Mouse (Mus musculus): ENCODE results near the gene F3. TPM values are rescaled to one million over a fixed set of nuclear protein-coding genes. Genes with fewer than 3 reads are reported as not detected.

Gene F3
- polyA plus RNA-seq, 1 experiment from 2014 or later = 22.8 TPM

- no peaks in the 10 kb centered on the region for H3K36me3 ChIP-seq (ENCODE audit: insufficient read depth, low read length)
- ATAC-seq (replicated peaks; ENCODE audit: low FRiP score, low read depth) (no peak), DNase-seq (ENCODE audit: low spot score) (no peak)
- no peak for TF ChIP-seq CTCF (IDR thresholded peaks at IDR 0.05; ENCODE audit: low read depth)
- H3K4me3 ChIP-seq (replicated peaks; ENCODE audit: low read depth, low read length) = no peak overlapping the region
- no peaks in the 10 kb centered on the region for H3K27me3 ChIP-seq (ENCODE audit: insufficient read depth, low read length)
- WGBS = 87% methylated on average over 7 of the region's 7 CpGs
- H3K4me1 ChIP-seq (replicated peaks; ENCODE audit: insufficient read depth, low read length) = no peaks in the 10 kb centered on the region
- no peak overlapping the region for H3K9ac ChIP-seq (ENCODE audit: low read depth, low read length)
- no peak overlapping the region for H3K4me2 ChIP-seq (ENCODE audit: low read length)
- no peak overlapping the region for H3K27ac ChIP-seq
- H3K9me3 ChIP-seq (replicated peaks; ENCODE audit: low read length) = no peaks in the 10 kb centered on the region
Measured at GRCm38 (mm10) chr3:121703155-121703879, 20.0 kb upstream of the F3 start.

GRCm38 (mm10) chr3:121703880-121704243 is 19.5 kb upstream of the F3 start:
- 89% methylated on average over 3 of the region's 3 CpGs for WGBS
- Histone ChIP-seq H3K4me2 (ENCODE audit: low read length) (no peak overlapping the region), H3K36me3 (ENCODE audit: insufficient read depth, low read length) (no peaks in the 10 kb centered on the region), H3K4me1 (replicated peaks; ENCODE audit: insufficient read depth, low read length) (no peaks in the 10 kb centered on the region), H3K9me3 (replicated peaks; ENCODE audit: low read length) (no peaks in the 10 kb centered on the region), H3K9ac (ENCODE audit: low read depth, low read length) (no peak overlapping the region), H3K4me3 (replicated peaks; ENCODE audit: low read depth, low read length) (no peak overlapping the region), H3K27ac (no peak overlapping the region), H3K27me3 (ENCODE audit: insufficient read depth, low read length) (no peaks in the 10 kb centered on the region)
- DNase-seq (ENCODE audit: low spot score) (no peak), ATAC-seq (replicated peaks; ENCODE audit: low FRiP score, low read depth) (no peak)
- TF ChIP-seq CTCF (IDR thresholded peaks at IDR 0.05; ENCODE audit: low read depth) = no peak

GRCm38 (mm10) chr3:121706087-121706486 is 17.2 kb upstream of the F3 start:
- 69% methylated on average over 5 of the region's 5 CpGs for WGBS
- no peak for TF ChIP-seq CTCF (IDR thresholded peaks at IDR 0.05; ENCODE audit: low read depth)
- no peak overlapping the region for H3K27ac ChIP-seq

GRCm38 (mm10) chr3:121707106-121707505 is 16.2 kb upstream of the F3 start:
- H3K27ac ChIP-seq = no peak overlapping the region
- TF ChIP-seq CTCF (IDR thresholded peaks at IDR 0.05; ENCODE audit: low read depth) = no peak
- H3K36me3 ChIP-seq (ENCODE audit: insufficient read depth, low read length) = no peaks in the 10 kb centered on the region
- no peaks in the 10 kb centered on the region for H3K4me1 ChIP-seq (replicated peaks; ENCODE audit: insufficient read depth, low read length)
- no peaks in the 10 kb centered on the region for H3K9me3 ChIP-seq (replicated peaks; ENCODE audit: low read length)
- ATAC-seq (replicated peaks; ENCODE audit: low FRiP score, low read depth) (no peak), DNase-seq (ENCODE audit: low spot score) (no peak)
- no peak overlapping the region for H3K4me3 ChIP-seq (replicated peaks; ENCODE audit: low read depth, low read length)
- H3K27me3 ChIP-seq (ENCODE audit: insufficient read depth, low read length) = no peaks in the 10 kb centered on the region
- H3K4me2 ChIP-seq (ENCODE audit: low read length) = no peak overlapping the region
- WGBS = 78% methylated on average over 4 of the region's 4 CpGs
- H3K9ac ChIP-seq (ENCODE audit: low read depth, low read length) = no peak overlapping the region

More at GRCm38 (mm10) chr3:121706087-121706486, 17.2 kb upstream of the F3 start:
- H3K9me3 ChIP-seq (replicated peaks; ENCODE audit: low read length) = no peaks in the 10 kb centered on the region
- DNase-seq (ENCODE audit: low spot score) (no peak), ATAC-seq (replicated peaks; ENCODE audit: low FRiP score, low read depth) (no peak)
- H3K9ac ChIP-seq (ENCODE audit: low read depth, low read length) = no peak overlapping the region
- H3K4me1 ChIP-seq (replicated peaks; ENCODE audit: insufficient read depth, low read length) = no peaks in the 10 kb centered on the region
- H3K27me3 ChIP-seq (ENCODE audit: insufficient read depth, low read length) = no peaks in the 10 kb centered on the region
- H3K4me2 ChIP-seq (ENCODE audit: low read length) = no peak overlapping the region
- H3K36me3 ChIP-seq (ENCODE audit: insufficient read depth, low read length) = no peaks in the 10 kb centered on the region
- no peak overlapping the region for H3K4me3 ChIP-seq (replicated peaks; ENCODE audit: low read depth, low read length)

- Histone ChIP-seq H3K27ac (no peak overlapping the region), H3K9me3 (replicated peaks; ENCODE audit: low read length) (no peaks in the 10 kb centered on the region), H3K27me3 (ENCODE audit: insufficient read depth, low read length) (no peaks in the 10 kb centered on the region), H3K4me2 (ENCODE audit: low read length) (no peak overlapping the region), H3K4me3 (replicated peaks; ENCODE audit: low read depth, low read length) (no peak overlapping the region), H3K36me3 (ENCODE audit: insufficient read depth, low read length) (no peaks in the 10 kb centered on the region), H3K9ac (ENCODE audit: low read depth, low read length) (no peak overlapping the region), H3K4me1 (replicated peaks; ENCODE audit: insufficient read depth, low read length) (peaks cover 11% of the 10 kb centered on the region; the same call in 1 of the 2 replicates)
- DNase-seq (ENCODE audit: low spot score) (no peak), ATAC-seq (replicated peaks; ENCODE audit: low FRiP score, low read depth) (no peak)
- no peak for TF ChIP-seq CTCF (IDR thresholded peaks at IDR 0.05; ENCODE audit: low read depth)
- 90% methylated on average over 7 of the region's 7 CpGs for WGBS
Measured at GRCm38 (mm10) chr3:121710894-121711531, 12.3 kb upstream of the F3 start.

- Histone ChIP-seq H3K27ac (no peak overlapping the region), H3K4me2 (ENCODE audit: low read length) (no peak overlapping the region), H3K27me3 (ENCODE audit: insufficient read depth, low read length) (no peaks in the 10 kb centered on the region), H3K36me3 (ENCODE audit: insufficient read depth, low read length) (no peaks in the 10 kb centered on the region), H3K4me1 (replicated peaks; ENCODE audit: insufficient read depth, low read length) (peaks cover 11% of the 10 kb centered on the region; the same call in 1 of the 2 replicates), H3K9ac (ENCODE audit: low read depth, low read length) (no peak overlapping the region), H3K9me3 (replicated peaks; ENCODE audit: low read length) (no peaks in the 10 kb centered on the region), H3K4me3 (replicated peaks; ENCODE audit: low read depth, low read length) (no peak overlapping the region)
- 36% methylated on average over 4 of the region's 4 CpGs for WGBS
- no peak for TF ChIP-seq CTCF (IDR thresholded peaks at IDR 0.05; ENCODE audit: low read depth)
- ATAC-seq (replicated peaks; ENCODE audit: low FRiP score, low read depth) (no peak), DNase-seq (ENCODE audit: low spot score) (no peak)
Measured at GRCm38 (mm10) chr3:121712222-121712621, 11.1 kb upstream of the F3 start.

All from kidney, postnatal 0 days (tissue).